Mouse (Mus musculus): ENCODE measurements around the gene H6pd.
A peak's percentile ranks its signal among the peaks of the same experiment; 100 is the strongest.
"Not testable (repeated sequence)": the region's sequence is repeated elsewhere in the genome, so short reads cannot be mapped to it uniquely, and the experiment has no call there.

H6pd gene

GRCm38 (mm10) chr4:150008853-150009586 lies at the start of gene H6pd:
H6pd (minus strand) TSS chr4:150009023.
- DNase-seq (ENCODE audit: low read depth), result peak; percentile 95

- no peak for DNase-seq (ENCODE audit: low read depth)
Measured at GRCm38 (mm10) chr4:150057722-150058121, 48.9 kb upstream of the H6pd start.

GRCm38 (mm10) chr4:150056171-150056570 lies 47.3 kb upstream of the H6pd start:
- no peak for DNase-seq (ENCODE audit: low read depth)

- DNase-seq (ENCODE audit: low read depth), result no peak
Measured at GRCm38 (mm10) chr4:150052380-150052779, 43.6 kb upstream of the H6pd start.

GRCm38 (mm10) chr4:150051514-150051913 lies 42.7 kb upstream of the H6pd start:
- DNase-seq (ENCODE audit: low read depth), result no peak

GRCm38 (mm10) chr4:150049564-150050226 lies 40.9 kb upstream of the H6pd start:
- DNase-seq (ENCODE audit: low read depth), result no peak

GRCm38 (mm10) chr4:150049157-150049513 lies 40.3 kb upstream of the H6pd start:
- DNase-seq (ENCODE audit: low read depth), result no peak

- DNase-seq (ENCODE audit: low read depth), result no peak
Measured at GRCm38 (mm10) chr4:150048478-150049156, 39.8 kb upstream of the H6pd start.

- no peak for DNase-seq (ENCODE audit: low read depth)
Measured at GRCm38 (mm10) chr4:150048038-150048437, 39.2 kb upstream of the H6pd start.

- DNase-seq (ENCODE audit: low read depth), result no peak
Measured at GRCm38 (mm10) chr4:150043591-150043990, 34.8 kb upstream of the H6pd start.

GRCm38 (mm10) chr4:150041346-150042110 lies 32.7 kb upstream of the H6pd start:
- no peak for DNase-seq (ENCODE audit: low read depth)

GRCm38 (mm10) chr4:150040856-150041255 lies 32.0 kb upstream of the H6pd start:
- not testable (repeated sequence) for DNase-seq (ENCODE audit: low read depth)

- no peak for DNase-seq (ENCODE audit: low read depth)
Measured at GRCm38 (mm10) chr4:150040003-150040581, 31.3 kb upstream of the H6pd start.

- DNase-seq (ENCODE audit: low read depth), result no peak
Measured at GRCm38 (mm10) chr4:150038533-150038932, 29.7 kb upstream of the H6pd start.

- DNase-seq (ENCODE audit: low read depth), result no peak
Measured at GRCm38 (mm10) chr4:150036094-150036493, 27.3 kb upstream of the H6pd start.

GRCm38 (mm10) chr4:150035280-150035679 lies 26.5 kb upstream of the H6pd start:
- DNase-seq (ENCODE audit: low read depth), result peak; percentile 87

- no peak for DNase-seq (ENCODE audit: low read depth)
Measured at GRCm38 (mm10) chr4:150033261-150033671, 24.4 kb upstream of the H6pd start.

- no peak for DNase-seq (ENCODE audit: low read depth)
Measured at GRCm38 (mm10) chr4:150031234-150031890, 22.5 kb upstream of the H6pd start.

- peak; percentile 54 for DNase-seq (ENCODE audit: low read depth)
Measured at GRCm38 (mm10) chr4:150030449-150031233, 21.8 kb upstream of the H6pd start.

- DNase-seq (ENCODE audit: low read depth), result peak; percentile 44
Measured at GRCm38 (mm10) chr4:150029885-150030284, 21.1 kb upstream of the H6pd start.

- DNase-seq (ENCODE audit: low read depth), result no peak
Measured at GRCm38 (mm10) chr4:150023518-150023917, 14.7 kb upstream of the H6pd start.
